Mouse (Mus musculus): Measurements from ENCODE around the gene Dgat2. TPM values are rescaled to one million over a fixed set of nuclear protein-coding genes. Genes with fewer than 3 reads are reported as not detected.

The Dgat2 gene
- polyA plus RNA-seq, 1 experiment, result 130 TPM

DNA sequence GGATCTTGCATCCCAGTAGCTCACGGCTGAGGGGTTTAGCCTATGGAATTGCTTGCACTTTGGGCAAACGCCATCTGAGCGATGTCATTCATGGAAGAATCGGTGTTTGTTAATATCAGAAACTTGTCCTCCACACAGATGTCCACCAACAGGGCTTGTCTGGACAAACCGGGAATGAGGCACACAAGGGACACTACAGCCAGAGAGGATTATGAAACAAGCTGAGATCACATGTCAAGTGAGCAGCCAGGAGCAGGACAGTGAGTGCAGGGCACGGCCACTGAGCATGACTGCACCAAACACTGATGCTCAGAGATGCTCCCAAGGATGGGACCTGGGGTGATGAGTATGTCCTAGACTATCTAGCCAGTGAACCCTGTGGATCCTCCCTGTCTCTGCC is 42.9 kb upstream of the Dgat2 start:
- Histone ChIP-seq H3K27ac (ENCODE audit: control insufficient read depth, insufficient read depth, low read length) (no peak overlapping the region), H3K27me3 (ENCODE audit: control insufficient read depth, insufficient read depth, low read length) (no peaks in the 10 kb centered on the region; the same call in 1 of the 2 replicates), H3K36me3 (ENCODE audit: control insufficient read depth, insufficient read depth, low read length) (no peaks in the 10 kb centered on the region), H3K4me3 (ENCODE audit: control insufficient read depth, insufficient read depth, low read length) (no peak overlapping the region), H3K4me1 (replicated peaks; ENCODE audit: control insufficient read depth, insufficient read depth, low read length) (no peaks in the 10 kb centered on the region)
- 92% methylated on average over 6 of the region's 6 CpGs for WGBS
- TF ChIP-seq POLR2A (IDR thresholded peaks at IDR 0.05; ENCODE audit: control insufficient read depth, extremely low read depth, insufficient read depth, low read length, poor library complexity) (no peak), CTCF (IDR thresholded peaks at IDR 0.05; ENCODE audit: borderline replicate concordance, control insufficient read depth, extremely low read depth, insufficient read depth, low read length, poor library complexity) (no peak)
- no peak for DNase-seq

DNA sequence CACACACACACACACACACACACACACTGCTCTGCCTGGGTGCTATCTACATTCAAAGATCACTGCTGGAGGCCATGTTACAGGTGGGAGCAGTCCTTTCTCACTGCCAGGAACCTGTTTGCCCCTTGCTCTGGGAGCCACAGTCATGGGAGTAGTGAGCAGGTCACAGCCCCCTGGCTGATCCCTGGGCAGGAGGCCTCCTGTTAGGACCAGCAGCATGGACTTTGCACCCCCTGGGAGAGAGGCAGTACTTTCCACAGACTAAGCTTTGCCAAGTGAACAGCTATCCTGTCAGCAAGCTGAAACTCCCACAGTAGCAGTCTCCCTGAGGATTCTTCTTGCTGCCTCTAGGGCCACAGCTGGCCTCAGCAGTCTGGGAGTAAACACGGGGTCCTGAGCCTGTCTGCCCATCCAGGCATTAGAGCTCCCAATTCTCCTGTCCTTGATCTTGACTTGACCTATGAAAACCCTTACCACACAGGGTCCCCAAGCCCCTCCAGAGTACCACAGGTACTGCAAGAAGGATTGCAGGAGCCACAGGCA is 42.2 kb upstream of the Dgat2 start:
- Histone ChIP-seq H3K4me1 (replicated peaks; ENCODE audit: control insufficient read depth, insufficient read depth, low read length) (no peaks in the 10 kb centered on the region), H3K4me3 (ENCODE audit: control insufficient read depth, insufficient read depth, low read length) (no peak overlapping the region), H3K27me3 (ENCODE audit: control insufficient read depth, insufficient read depth, low read length) (no peaks in the 10 kb centered on the region; the same call in 1 of the 2 replicates), H3K27ac (ENCODE audit: control insufficient read depth, insufficient read depth, low read length) (no peak overlapping the region), H3K36me3 (ENCODE audit: control insufficient read depth, insufficient read depth, low read length) (no peaks in the 10 kb centered on the region)
- no peak for DNase-seq
- whole genome bisulfite sequencing, result 71% methylated on average over 1 of the region's 1 CpGs
- no peak for TF ChIP-seq CTCF (IDR thresholded peaks at IDR 0.05; ENCODE audit: borderline replicate concordance, control insufficient read depth, extremely low read depth, insufficient read depth, low read length, poor library complexity)
- no peak for TF ChIP-seq POLR2A (IDR thresholded peaks at IDR 0.05; ENCODE audit: control insufficient read depth, extremely low read depth, insufficient read depth, low read length, poor library complexity)

DNA sequence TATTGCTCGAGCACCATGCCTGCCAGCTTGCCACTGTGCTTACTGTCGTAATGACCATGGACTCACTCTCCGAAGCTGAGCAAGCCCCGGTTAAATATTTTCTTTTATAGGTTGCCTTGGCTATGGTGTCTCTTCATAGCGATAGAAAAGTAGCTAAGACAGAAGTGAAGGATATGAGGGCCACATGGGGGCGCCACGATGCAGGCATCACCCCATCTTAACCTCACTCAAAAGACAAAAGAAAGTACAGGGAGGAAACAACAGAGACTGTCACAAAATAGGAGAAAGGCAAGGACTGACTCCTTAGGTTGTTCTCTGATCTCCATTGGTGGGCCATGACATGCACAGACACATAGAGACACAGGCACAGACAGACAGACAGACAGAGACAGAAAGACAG is 41.7 kb upstream of the Dgat2 start:
- no peak overlapping the region for H3K27ac ChIP-seq (ENCODE audit: control insufficient read depth, insufficient read depth, low read length)
- no peaks in the 10 kb centered on the region for H3K4me1 ChIP-seq (replicated peaks; ENCODE audit: control insufficient read depth, insufficient read depth, low read length)
- no peaks in the 10 kb centered on the region; the same call in 1 of the 2 replicates for H3K27me3 ChIP-seq (ENCODE audit: control insufficient read depth, insufficient read depth, low read length)
- TF ChIP-seq POLR2A (IDR thresholded peaks at IDR 0.05; ENCODE audit: control insufficient read depth, extremely low read depth, insufficient read depth, low read length, poor library complexity) (no peak), CTCF (IDR thresholded peaks at IDR 0.05; ENCODE audit: borderline replicate concordance, control insufficient read depth, extremely low read depth, insufficient read depth, low read length, poor library complexity) (no peak)
- DNase-seq, result no peak
- WGBS, result 76% methylated on average over 7 of the region's 7 CpGs
- no peaks in the 10 kb centered on the region for H3K36me3 ChIP-seq (ENCODE audit: control insufficient read depth, insufficient read depth, low read length)
- no peak overlapping the region for H3K4me3 ChIP-seq (ENCODE audit: control insufficient read depth, insufficient read depth, low read length)

DNA sequence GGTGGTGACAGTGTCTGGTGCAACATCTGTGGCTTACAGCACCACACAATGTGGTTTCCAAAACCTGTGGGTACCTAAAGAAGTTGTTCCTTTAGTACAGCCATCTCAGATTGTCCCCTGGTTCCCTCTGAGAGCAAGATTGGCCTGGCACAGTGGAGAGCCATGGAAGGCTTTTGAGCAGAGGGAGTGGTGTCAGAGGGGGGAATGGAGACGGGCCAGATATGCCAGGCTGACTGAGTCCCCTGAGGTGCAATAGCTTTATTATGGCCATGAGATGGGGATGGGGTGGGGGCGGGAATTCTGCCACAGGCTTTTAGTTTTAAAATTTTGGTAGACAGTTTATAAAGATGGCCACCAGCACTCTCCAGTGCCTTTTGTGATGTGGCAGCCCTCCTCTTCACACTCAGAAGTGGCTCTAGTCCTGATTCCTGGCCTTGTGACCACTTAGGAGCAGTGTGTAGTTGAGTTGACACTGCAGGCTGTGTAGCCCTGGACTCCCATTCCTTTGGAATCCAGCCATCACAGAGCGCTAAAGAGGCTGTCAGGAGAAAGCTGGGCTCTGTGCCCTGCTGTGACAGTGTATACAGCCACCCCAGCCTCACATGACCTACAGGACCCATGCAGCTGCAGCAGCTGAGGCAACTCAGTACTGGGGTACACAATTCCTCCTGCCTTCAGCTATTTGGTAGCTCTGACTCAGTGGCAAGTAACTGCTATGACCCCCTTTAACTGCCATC is 35.0 kb upstream of the Dgat2 start:
- Histone ChIP-seq H3K27me3 (ENCODE audit: control insufficient read depth, insufficient read depth, low read length) (no peaks in the 10 kb centered on the region), H3K36me3 (ENCODE audit: control insufficient read depth, insufficient read depth, low read length) (no peaks in the 10 kb centered on the region), H3K4me3 (ENCODE audit: control insufficient read depth, insufficient read depth, low read length) (no peak overlapping the region), H3K27ac (ENCODE audit: control insufficient read depth, insufficient read depth, low read length) (no peak overlapping the region), H3K4me1 (replicated peaks; ENCODE audit: control insufficient read depth, insufficient read depth, low read length) (no peaks in the 10 kb centered on the region)
- WGBS, result 96% methylated on average over 3 of the region's 3 CpGs
- DNase-seq, result no peak
- TF ChIP-seq CTCF (IDR thresholded peaks at IDR 0.05; ENCODE audit: borderline replicate concordance, control insufficient read depth, extremely low read depth, insufficient read depth, low read length, poor library complexity) (no peak), POLR2A (IDR thresholded peaks at IDR 0.05; ENCODE audit: control insufficient read depth, extremely low read depth, insufficient read depth, low read length, poor library complexity) (no peak)

DNA sequence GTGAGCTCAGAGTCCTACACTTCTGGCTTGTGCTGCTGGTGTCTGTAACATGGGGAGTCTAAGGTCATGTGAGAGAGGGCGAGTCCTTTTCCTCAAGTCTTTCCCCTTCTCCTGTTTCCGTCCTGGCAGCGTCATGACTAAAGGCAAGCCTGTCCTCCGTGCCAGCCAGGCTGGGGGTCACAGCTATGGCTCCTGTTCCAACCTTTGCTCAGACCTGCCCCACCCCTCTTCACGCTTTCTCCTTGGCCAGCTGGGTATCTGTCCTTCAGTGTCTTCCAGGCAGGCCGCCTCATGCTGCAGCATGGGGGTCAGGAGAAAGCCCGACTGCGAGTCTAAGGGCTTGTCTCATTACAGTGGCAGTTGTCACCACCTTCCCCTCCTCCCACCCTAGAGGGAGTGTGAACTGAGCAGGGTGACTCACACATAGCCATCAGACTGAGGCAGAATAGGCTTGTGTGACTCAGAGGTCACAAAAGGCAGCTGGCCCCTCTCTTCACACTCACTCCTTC is 32.9 kb upstream of the Dgat2 start:
- DNase-seq, result no peak
- TF ChIP-seq POLR2A (IDR thresholded peaks at IDR 0.05; ENCODE audit: control insufficient read depth, extremely low read depth, insufficient read depth, low read length, poor library complexity) (no peak), CTCF (IDR thresholded peaks at IDR 0.05; ENCODE audit: borderline replicate concordance, control insufficient read depth, extremely low read depth, insufficient read depth, low read length, poor library complexity) (no peak)
- Histone ChIP-seq H3K36me3 (ENCODE audit: control insufficient read depth, insufficient read depth, low read length) (no peaks in the 10 kb centered on the region), H3K27ac (ENCODE audit: control insufficient read depth, insufficient read depth, low read length) (no peak overlapping the region), H3K4me3 (ENCODE audit: control insufficient read depth, insufficient read depth, low read length) (no peak overlapping the region), H3K4me1 (replicated peaks; ENCODE audit: control insufficient read depth, insufficient read depth, low read length) (no peaks in the 10 kb centered on the region), H3K27me3 (ENCODE audit: control insufficient read depth, insufficient read depth, low read length) (no peaks in the 10 kb centered on the region)
- WGBS, result 85% methylated on average over 8 of the region's 8 CpGs

DNA sequence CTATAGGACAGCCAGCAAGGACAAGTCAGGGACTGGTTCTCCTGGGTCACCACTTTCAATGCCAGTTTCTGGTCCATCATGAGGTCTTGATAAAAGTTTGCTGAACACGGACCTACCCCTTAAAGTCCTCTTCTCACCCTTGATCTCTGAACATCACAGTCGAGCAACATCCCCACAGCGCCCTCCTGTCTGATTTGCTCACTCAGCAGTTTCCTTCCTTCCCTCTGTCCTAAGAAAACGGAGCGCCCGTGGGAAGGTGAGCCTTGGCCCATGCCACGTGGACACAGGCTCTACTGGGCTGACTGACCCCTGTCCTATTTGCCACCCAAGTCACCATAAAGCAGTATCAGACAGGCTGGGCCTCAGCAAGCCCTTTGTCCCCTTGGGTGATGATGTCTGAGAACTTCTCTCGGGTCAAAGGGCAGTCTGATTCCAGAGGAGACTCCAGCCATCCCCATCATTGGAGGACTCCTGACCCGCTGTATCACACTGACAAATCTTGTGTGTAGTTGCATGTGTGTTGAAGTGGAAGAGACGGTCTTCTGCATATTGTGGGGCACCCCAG is 32.2 kb upstream of the Dgat2 start:
- Histone ChIP-seq H3K27me3 (ENCODE audit: control insufficient read depth, insufficient read depth, low read length) (no peaks in the 10 kb centered on the region), H3K4me3 (ENCODE audit: control insufficient read depth, insufficient read depth, low read length) (no peak overlapping the region), H3K4me1 (replicated peaks; ENCODE audit: control insufficient read depth, insufficient read depth, low read length) (no peaks in the 10 kb centered on the region), H3K36me3 (ENCODE audit: control insufficient read depth, insufficient read depth, low read length) (no peaks in the 10 kb centered on the region), H3K27ac (ENCODE audit: control insufficient read depth, insufficient read depth, low read length) (no peak overlapping the region)
- TF ChIP-seq CTCF (IDR thresholded peaks at IDR 0.05; ENCODE audit: borderline replicate concordance, control insufficient read depth, extremely low read depth, insufficient read depth, low read length, poor library complexity) (no peak), POLR2A (IDR thresholded peaks at IDR 0.05; ENCODE audit: control insufficient read depth, extremely low read depth, insufficient read depth, low read length, poor library complexity) (no peak)
- 87% methylated on average over 10 of the region's 10 CpGs for WGBS
- no peak for DNase-seq

Data from thymus, adult 2 months (tissue).